Mouse (Mus musculus): Measurements from ENCODE around the gene Mdm2.

DNA sequence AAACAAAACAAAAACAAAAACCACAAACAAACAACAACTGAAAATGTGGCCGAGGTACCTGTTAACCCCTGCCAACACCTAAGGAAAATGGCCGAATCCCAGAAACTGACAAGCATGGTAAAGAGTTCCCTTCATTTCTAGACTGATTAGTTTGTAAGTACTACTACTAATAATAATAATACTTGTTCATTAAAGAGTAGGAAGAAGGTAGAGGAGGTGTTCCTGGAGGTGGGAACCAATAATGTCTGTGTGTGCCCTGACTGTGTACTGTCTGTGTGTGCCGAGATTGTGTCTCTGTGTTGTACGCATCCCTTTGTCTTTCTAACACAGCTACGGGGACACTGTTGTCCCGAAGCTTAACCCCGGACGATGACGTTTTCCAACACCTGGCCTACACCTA is 39.3 kb downstream of the Mdm2 start:
- TF ChIP-seq CTCF (IDR thresholded peaks at IDR 0.05; ENCODE audit: insufficient read depth, low read depth, low read length) (no peak), POLR2A (IDR thresholded peaks at IDR 0.05; ENCODE audit: insufficient read depth, low read depth, low read length) (no peak)

Measured in olfactory bulb, adult 2 months (tissue).